Mouse (Mus musculus) neural tube, embryonic 10.5 days (tissue): ENCODE data around the gene Pard3b.

ENCODE experiments used
- DNase-seq: peaks from one replicate; pipeline ENCODE4 v3.0.0-alpha.2; 2017; ENCODE audit warnings: low spot score; ENCODE audit errors: extremely low spot score

Pard3b gene

GRCm38 (mm10) chr1:62625819-62626505 is 987.3 kb downstream of the Pard3b start:
- DNase-seq = no peak

- no peak for DNase-seq
Measured at GRCm38 (mm10) chr1:62629952-62630351, 991.3 kb downstream of the Pard3b start.

GRCm38 (mm10) chr1:62631511-62632305 is 993.1 kb downstream of the Pard3b start:
- no peak for DNase-seq

DNA sequence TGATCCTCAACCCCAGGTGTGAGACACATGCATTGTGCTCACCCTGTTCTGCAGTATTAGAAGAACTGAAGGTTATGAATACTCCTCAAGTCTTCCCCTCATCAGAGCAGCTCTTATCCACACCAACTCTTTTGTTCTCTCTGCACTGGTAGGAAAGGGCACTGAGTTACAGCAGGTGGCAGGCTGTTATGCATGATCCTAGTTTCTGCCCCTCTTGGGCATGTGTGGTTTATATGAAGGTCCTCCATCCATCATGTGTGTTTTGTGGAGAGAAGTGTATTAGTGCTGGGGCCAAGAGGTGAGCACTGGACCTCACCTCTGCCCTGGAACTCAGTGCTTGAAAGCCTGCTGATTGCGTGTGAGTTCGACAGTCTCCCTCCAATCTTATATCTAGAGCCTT is 994.3 kb downstream of the Pard3b start:
- DNase-seq = no peak

GRCm38 (mm10) chr1:62635203-62635602 is 996.6 kb downstream of the Pard3b start:
- DNase-seq = no peak

DNA sequence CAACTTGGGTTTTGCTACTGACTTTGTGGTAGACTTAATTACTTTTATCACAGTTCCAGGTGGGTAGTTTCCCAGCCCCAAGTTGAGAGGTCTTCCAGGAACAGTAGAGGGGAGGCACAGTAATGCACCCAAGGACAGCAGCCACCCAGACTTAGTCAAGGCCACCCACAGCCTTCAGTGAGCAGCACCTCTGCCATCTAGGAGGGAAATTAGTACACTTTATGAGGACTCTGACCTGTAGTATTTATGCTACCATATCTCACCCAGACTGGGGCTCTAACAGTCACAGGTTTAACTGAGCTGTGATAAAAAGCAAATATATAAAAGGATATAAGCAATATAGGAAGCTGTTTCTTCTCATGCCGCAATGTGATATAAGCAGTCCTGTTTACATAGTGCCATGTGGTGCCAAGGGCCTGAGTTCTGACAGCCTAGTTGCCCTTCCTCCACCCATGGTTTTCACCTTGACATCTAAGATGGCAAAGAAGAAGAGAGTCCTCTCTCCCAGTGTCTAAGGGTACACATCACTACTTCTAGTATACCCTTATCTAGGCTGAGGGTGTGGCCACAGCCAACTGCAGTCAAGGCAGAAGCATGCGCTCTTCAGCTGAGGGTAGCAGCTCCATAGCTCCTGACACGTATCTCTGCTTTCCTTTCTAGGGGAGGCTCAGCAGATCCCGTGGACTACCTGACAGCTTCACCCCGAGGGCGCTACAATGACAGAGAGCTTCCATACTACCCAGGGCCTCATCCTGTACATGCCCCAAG is 998.5 kb downstream of the Pard3b start:
- DNase-seq = no peak

DNA sequence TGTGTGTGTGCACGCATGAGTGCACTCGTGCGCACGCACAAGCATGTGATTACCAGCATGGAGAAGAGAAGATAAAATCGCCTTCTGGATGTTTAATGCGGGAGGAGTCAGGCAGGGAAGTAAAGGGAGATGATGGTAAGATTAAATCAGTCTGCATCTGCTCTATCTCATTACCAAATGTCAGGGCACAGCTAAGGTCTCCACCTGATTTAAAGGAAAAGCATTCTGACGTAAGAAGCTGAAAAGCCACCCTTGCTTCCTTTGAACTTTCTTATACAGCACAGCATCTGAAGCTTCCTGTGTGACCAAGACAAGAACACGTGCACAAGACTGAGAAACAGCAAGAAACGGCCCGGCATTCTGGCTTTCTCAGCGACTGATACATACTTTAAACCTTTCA is 1000.4 kb downstream of the Pard3b start:
- no peak for DNase-seq

GRCm38 (mm10) chr1:62639440-62639839 is 1000.8 kb downstream of the Pard3b start:
- no peak for DNase-seq

- no peak for DNase-seq
Measured at GRCm38 (mm10) chr1:62644631-62645278, 1006.1 kb downstream of the Pard3b start.

DNA sequence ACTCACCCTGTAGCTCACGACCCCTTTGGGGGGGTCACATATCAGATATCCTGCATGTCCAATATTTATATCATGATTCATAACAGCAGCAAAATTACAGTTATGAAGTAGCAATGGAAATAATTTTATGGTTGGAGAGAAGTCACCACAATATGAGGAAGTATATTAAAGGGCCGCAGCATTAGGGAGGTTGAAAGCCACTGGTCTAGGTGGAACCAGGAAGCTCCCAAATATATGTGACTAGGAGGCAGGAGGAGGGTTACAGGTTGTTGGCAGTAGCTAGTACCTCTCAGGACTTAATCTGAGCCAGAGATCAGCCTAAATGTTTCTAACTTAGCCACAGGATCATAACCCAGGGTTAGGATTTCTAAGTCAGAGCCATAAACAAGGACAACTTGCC is 1008.2 kb downstream of the Pard3b start:
- no peak for DNase-seq

DNA sequence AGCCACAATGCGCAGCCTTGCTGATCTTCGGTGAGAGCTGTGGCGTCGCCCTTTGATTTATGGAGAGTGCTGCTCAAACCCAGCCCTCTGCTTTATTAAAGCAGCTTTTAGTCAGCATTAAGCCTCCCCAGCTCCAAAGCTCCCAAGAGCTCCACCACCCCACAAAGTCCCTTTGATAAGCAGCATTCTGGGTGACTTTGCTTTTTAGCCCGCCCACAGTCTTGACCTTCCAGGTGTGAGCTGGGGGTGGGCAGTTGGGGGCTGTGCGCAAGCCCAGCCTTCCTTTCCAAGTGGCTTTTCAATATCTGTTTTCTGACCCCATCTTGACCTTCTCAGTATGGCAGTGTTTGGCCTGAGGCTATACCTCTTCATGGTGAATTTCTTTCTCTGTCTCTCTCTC is 1009.5 kb downstream of the Pard3b start:
- DNase-seq = no peak

GRCm38 (mm10) chr1:62648591-62648990 is 1010.0 kb downstream of the Pard3b start:
- DNase-seq = peak; percentile 34

DNA sequence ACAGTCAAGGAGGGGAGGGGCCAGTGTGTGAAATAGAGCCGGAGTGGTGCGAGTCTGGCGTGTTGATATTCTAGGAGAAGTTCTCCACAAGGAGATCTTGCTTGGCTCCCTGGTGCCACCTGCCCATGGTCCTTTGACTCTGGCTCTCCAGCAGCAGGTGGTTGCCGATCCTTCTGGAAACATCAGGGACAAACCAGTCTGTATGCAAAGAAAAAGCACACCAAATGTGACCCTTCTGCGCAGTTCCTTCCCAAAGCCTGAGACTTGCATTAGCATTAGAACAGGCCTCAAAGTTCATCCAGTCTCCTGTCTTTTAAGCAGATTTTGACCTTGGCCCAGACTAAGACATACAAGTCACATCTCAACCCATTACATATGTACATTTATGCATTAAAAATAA is 1011.9 kb downstream of the Pard3b start:
- DNase-seq = no peak

DNA sequence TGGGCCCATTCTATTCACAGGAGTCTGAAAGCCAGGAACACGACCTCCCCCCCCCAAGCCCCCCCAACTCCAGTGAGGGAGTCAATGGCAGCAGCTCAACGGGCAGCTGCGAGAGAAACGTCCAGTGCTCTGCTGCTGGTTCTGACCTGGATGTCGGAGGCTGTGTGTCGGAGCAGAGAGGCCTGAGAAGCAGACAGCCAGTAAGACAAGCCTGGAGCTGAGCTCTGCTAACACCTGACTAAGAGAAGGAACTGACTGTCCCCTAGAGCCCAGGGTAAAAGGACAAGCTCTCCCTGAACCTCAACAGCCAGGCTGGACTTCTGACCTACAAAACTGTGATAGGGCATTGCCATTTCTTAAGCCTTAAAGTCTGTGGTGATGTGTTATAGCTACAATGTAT is 1015.8 kb downstream of the Pard3b start:
- no peak for DNase-seq

GRCm38 (mm10) chr1:62664960-62665645 is 1026.5 kb downstream of the Pard3b start:
- DNase-seq = no peak

DNA sequence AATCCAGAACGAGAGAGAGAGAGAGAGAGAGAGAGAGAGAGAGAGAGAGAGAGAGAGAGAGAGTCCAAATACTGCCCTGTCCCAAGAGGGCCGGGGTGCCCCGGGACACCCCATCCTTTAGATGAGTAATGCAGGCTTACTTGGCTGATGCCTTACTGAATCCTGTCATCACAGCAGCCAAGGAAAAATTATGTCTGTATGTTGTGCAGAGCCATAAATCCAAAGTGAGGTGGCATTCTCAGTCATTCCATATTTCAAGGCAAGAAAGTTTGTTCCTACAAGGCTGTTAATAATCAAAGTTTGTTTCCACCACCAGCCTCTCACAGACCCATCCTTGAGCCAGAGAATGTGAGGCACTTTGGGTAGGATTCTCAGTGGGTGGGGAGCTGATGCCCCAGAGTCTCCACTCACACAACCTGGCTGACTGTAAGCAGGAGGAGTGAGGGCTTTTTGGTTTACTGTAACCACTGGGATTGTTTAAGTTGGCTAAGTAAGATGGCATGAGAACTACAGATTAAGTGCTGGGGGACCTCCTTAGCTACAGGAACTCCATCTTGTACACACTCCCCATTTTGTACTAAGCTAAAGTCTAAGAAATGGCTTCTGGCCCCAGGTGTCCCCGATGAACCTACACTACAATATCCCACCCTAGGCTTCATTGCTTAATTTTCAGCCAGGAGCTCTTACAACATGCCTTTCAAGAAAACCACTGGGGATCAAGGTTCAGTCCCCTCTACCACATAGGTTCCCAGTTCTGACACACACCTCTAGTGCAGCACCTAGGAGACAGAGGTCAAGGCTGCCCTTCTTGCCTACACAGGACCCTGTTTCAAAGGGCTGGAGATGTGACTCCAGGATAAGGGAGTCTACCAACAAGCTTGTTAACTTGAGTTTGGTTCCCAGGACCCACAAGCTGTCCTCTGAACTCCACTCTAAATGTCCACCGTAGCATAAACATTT is 1027.4 kb downstream of the Pard3b start:
- no peak for DNase-seq

DNA sequence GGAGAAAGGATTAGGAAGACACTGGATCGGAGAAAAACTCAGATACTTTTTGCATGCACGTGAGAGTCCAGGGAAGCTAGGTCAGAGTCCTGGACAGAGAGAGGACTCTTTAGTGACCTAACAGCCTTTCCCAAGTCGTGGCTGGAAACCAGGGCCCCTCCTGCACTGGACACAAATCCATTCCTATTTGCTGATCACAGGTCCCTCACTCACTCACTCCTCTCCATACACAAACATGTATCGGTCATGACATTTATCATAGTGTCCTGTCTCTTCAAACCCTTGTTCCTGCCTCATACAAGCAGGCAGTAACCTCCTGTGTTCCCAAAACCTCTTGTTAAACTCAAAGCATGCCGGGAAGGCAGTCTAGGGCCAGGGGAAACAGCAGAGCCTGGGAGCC is 1028.2 kb downstream of the Pard3b start:
- no peak for DNase-seq

GRCm38 (mm10) chr1:62678611-62679344 is 1040.2 kb downstream of the Pard3b start:
- DNase-seq = no peak

GRCm38 (mm10) chr1:62679466-62679865 is 1040.8 kb downstream of the Pard3b start:
- no peak for DNase-seq
